Mouse (Mus musculus) testis, adult 2 months (tissue): ENCODE data around the gene Ripor3. TPM values are rescaled to one million over a fixed set of nuclear protein-coding genes. Genes with fewer than 3 reads are reported as not detected.

Experiments
- H3K27ac ChIP-seq: fragments of 200-500 bp; 2 replicates; pipeline ENCODE4 v1.5.1; 2012; ENCODE audit warnings: low read depth, low read length; ENCODE audit not compliant: control insufficient read depth, insufficient read depth
- H3K27me3 ChIP-seq: fragments of 200-500 bp; 2 replicates; pipeline ENCODE4 v1.6.1; 2012; ENCODE audit warnings: mild to moderate bottlenecking, low read length, moderate library complexity; ENCODE audit not compliant: control insufficient read depth, insufficient read depth
- H3K36me3 ChIP-seq: fragments of 200-500 bp; 2 replicates; pipeline ENCODE4 v1.6.1; 2012; ENCODE audit warnings: mild to moderate bottlenecking, low read length; ENCODE audit not compliant: control insufficient read depth, insufficient read depth
- H3K4me1 ChIP-seq: fragments of 200-500 bp; 2 replicates; pipeline ENCODE4 v1.6.1; 2012; ENCODE audit warnings: low read length; ENCODE audit not compliant: control insufficient read depth, insufficient read depth
- H3K4me3 ChIP-seq: fragments of 200-500 bp; 2 replicates; pipeline ENCODE4 v1.5.1; 2012; ENCODE audit warnings: low read depth, mild to moderate bottlenecking, low read length, moderate library complexity, mixed read lengths; ENCODE audit not compliant: control insufficient read depth
- CTCF ChIP-seq: fragments of 200-500 bp; IDR thresholded peaks from 2 replicates; pipeline ENCODE4 v1.5.1; 2012; ENCODE audit warnings: low read depth, mild to moderate bottlenecking, inconsistent platforms, low read length, moderate library complexity; ENCODE audit not compliant: control insufficient read depth, insufficient read depth, insufficient replicate concordance
- POLR2A ChIP-seq: fragments of 200-500 bp; IDR thresholded peaks from 2 replicates; pipeline ENCODE4 v1.6.1; 2012; ENCODE audit warnings: low read depth, mild to moderate bottlenecking, inconsistent platforms, low read length, moderate library complexity; ENCODE audit not compliant: control insufficient read depth
- polyA plus RNA-seq: library from polyadenylated mRNA; depleted of rRNA; stranded (reverse); fragments of >200 nt; gene quantifications from 2 replicates; pipeline ENCODE4 v1.2.3, GENCODE M21; 2012

Gene Ripor3
- polyA plus RNA-seq, 1 experiment: 0.90 TPM

GRCm38 (mm10) chr2:167963176-167963575 is 47.2 kb downstream of the Ripor3 start:
- Histone ChIP-seq H3K27me3 (no peaks in the 10 kb centered on the region), H3K4me3 (no peak overlapping the region), H3K4me1 (no peaks in the 10 kb centered on the region; the same call in 1 of the 2 replicates), H3K27ac (no peak overlapping the region), H3K36me3 (no peaks in the 10 kb centered on the region; the same call in 1 of the 2 replicates)
- TF ChIP-seq CTCF (no peak), POLR2A (no peak)

GRCm38 (mm10) chr2:167962347-167962746 is 48.1 kb downstream of the Ripor3 start:
- no peaks in the 10 kb centered on the region; the same call in 1 of the 2 replicates for H3K36me3 ChIP-seq
- peaks cover 2% of the 10 kb centered on the region for H3K4me1 ChIP-seq
- TF ChIP-seq POLR2A: no peak

GRCm38 (mm10) chr2:167960584-167960983 is 49.8 kb downstream of the Ripor3 start:
- Histone ChIP-seq H3K4me3 (no peak overlapping the region), H3K27me3 (no peaks in the 10 kb centered on the region), H3K4me1 (peaks cover 2% of the 10 kb centered on the region), H3K27ac (no peak overlapping the region), H3K36me3 (no peaks in the 10 kb centered on the region; the same call in 1 of the 2 replicates)
- TF ChIP-seq CTCF (no peak), POLR2A (no peak)

More at GRCm38 (mm10) chr2:167962347-167962746, 48.1 kb downstream of the Ripor3 start:
- no peak overlapping the region for H3K4me3 ChIP-seq
- no peak overlapping the region for H3K27ac ChIP-seq
- no peaks in the 10 kb centered on the region for H3K27me3 ChIP-seq

- H3K4me3 ChIP-seq: no peak overlapping the region
- no peak overlapping the region for H3K27ac ChIP-seq
- H3K4me1 ChIP-seq: peaks cover 2% of the 10 kb centered on the region
- H3K36me3 ChIP-seq: no peaks in the 10 kb centered on the region; the same call in 1 of the 2 replicates
- no peak for TF ChIP-seq POLR2A
- no peak for TF ChIP-seq CTCF
- no peaks in the 10 kb centered on the region for H3K27me3 ChIP-seq
These were observed 50.4 kb downstream of the Ripor3 start for GRCm38 (mm10) chr2:167959996-167960395.

GRCm38 (mm10) chr2:167959384-167959911 is 51.0 kb downstream of the Ripor3 start:
- H3K27me3 ChIP-seq: no peaks in the 10 kb centered on the region
- no peaks in the 10 kb centered on the region; the same call in 1 of the 2 replicates for H3K36me3 ChIP-seq
- H3K27ac ChIP-seq: no peak overlapping the region
- no peak overlapping the region for H3K4me3 ChIP-seq
- TF ChIP-seq CTCF (no peak), POLR2A (no peak)
- peaks cover 2% of the 10 kb centered on the region for H3K4me1 ChIP-seq

- Histone ChIP-seq H3K4me3 (no peak overlapping the region), H3K4me1 (peaks cover 2% of the 10 kb centered on the region), H3K36me3 (no peaks in the 10 kb centered on the region; the same call in 1 of the 2 replicates), H3K27ac (no peak overlapping the region; the same call in 1 of the 2 replicates), H3K27me3 (no peaks in the 10 kb centered on the region)
- TF ChIP-seq CTCF: no peak
- TF ChIP-seq POLR2A: no peak
These were observed 51.6 kb downstream of the Ripor3 start for GRCm38 (mm10) chr2:167958843-167959242.

GRCm38 (mm10) chr2:167958082-167958788 is 52.2 kb downstream of the Ripor3 start:
- peak overlapping the region; percentile 7; the same call in 1 of the 2 replicates for H3K27ac ChIP-seq
- no peaks in the 10 kb centered on the region for H3K27me3 ChIP-seq
- no peak for TF ChIP-seq CTCF
- TF ChIP-seq POLR2A: no peak
- H3K36me3 ChIP-seq: no peaks in the 10 kb centered on the region; the same call in 1 of the 2 replicates
- H3K4me3 ChIP-seq: no peak overlapping the region
- H3K4me1 ChIP-seq: peaks cover 2% of the 10 kb centered on the region
